Mouse (Mus musculus) thymus, postnatal 25 days (tissue): ENCODE data around the gene Vmn1r195.
"Not testable (repeated sequence)": the region's sequence is repeated elsewhere in the genome, so short reads cannot be mapped to it uniquely, and the experiment has no call there.

Source experiments
- DNase-seq: peaks from one replicate; pipeline ENCODE4 v3.0.0; 2022

Gene Vmn1r195

GRCm38 (mm10) chr13:22270222-22270621, at the start of gene Vmn1r195:
Gene Vmn1r195, plus strand, starts transcription at chr13:22270522.
- DNase-seq: not testable (repeated sequence)

GRCm38 (mm10) chr13:22223060-22223459, 47.3 kb upstream of the Vmn1r195 start, which contains the start of gene Vmn1r193:
Gene Vmn1r193, minus strand, starts transcription at chr13:22223160.
- not testable (repeated sequence) for DNase-seq

- no peak for DNase-seq
These were observed 26.4 kb upstream of the Vmn1r195 start, which contains the start of gene Vmn1r194 for GRCm38 (mm10) chr13:22243915-22244314. Gene Vmn1r194, plus strand, starts transcription at chr13:22244215.

GRCm38 (mm10) chr13:22271721-22272120, 1.4 kb downstream of the Vmn1r195 start:
- no peak for DNase-seq

GRCm38 (mm10) chr13:22284578-22284977, 14.3 kb downstream of the Vmn1r195 start:
- DNase-seq: no peak

GRCm38 (mm10) chr13:22289620-22290019, 19.3 kb downstream of the Vmn1r195 start, which contains the start of gene Vmn1r196:
Gene Vmn1r196, plus strand, starts transcription at chr13:22289920.
- DNase-seq: no peak

- not testable (repeated sequence) for DNase-seq
These were observed 37.8 kb downstream of the Vmn1r195 start for GRCm38 (mm10) chr13:22308075-22308474.

GRCm38 (mm10) chr13:22315361-22315760, 45.0 kb downstream of the Vmn1r195 start:
- DNase-seq: no peak

GRCm38 (mm10) chr13:22317366-22317765, 47.0 kb downstream of the Vmn1r195 start:
- no peak for DNase-seq

- no peak for DNase-seq
These were observed 49.8 kb downstream of the Vmn1r195 start for GRCm38 (mm10) chr13:22320091-22320490.

GRCm38 (mm10) chr13:22324289-22324688, 54.0 kb downstream of the Vmn1r195 start, which contains the start of gene Vmn1r197:
Gene Vmn1r197, plus strand, starts transcription at chr13:22324589.
- no peak for DNase-seq
